Mouse (Mus musculus) forebrain, embryonic 14.5 days (tissue): ENCODE measurements at regions not wholly inside any gene's neighbourhood (a gene's known extent, or its start where the extent isn't known, plus 50 kb on each side); places are given as distances from the start of the nearest gene placed in this dataset.

Experiments
- ATAC-seq: fragments of 200-750 bp; cut with Nextera tagmentation; 2 replicates; pipeline ENCODE4 v1.8.0; 2017; ENCODE audit warnings: mild to moderate bottlenecking, moderate library complexity
- DNase-seq: peaks from one replicate; pipeline ENCODE4 v3.0.0-alpha.2; 2015; ENCODE audit warnings: low spot score
- H3K27ac ChIP-seq: fragments of 300-500 bp; sonication (generic); 2 replicates; pipeline ENCODE4 v1.5.1; 2014; ENCODE audit warnings: low read depth, mild to moderate bottlenecking, control low read depth, low read length, moderate library complexity
- H3K27me3 ChIP-seq: fragments of 300-500 bp; sonication (generic); replicated peaks from 2 replicates; pipeline ENCODE4 v1.6.1; 2014; ENCODE audit warnings: low read length, control low read depth, mixed read lengths; ENCODE audit not compliant: control insufficient read depth, insufficient read depth
- H3K36me3 ChIP-seq: fragments of 300-500 bp; sonication (generic); 2 replicates; pipeline ENCODE4 v1.6.1; 2014; ENCODE audit warnings: low read length, control low read depth; ENCODE audit not compliant: control insufficient read depth, insufficient read depth
- H3K4me1 ChIP-seq: fragments of 300-500 bp; sonication (generic); 2 replicates; pipeline ENCODE4 v1.6.1; 2014; ENCODE audit warnings: antibody characterized with exemption, low read length, control low read depth; ENCODE audit not compliant: control insufficient read depth, insufficient read depth
- H3K4me2 ChIP-seq: fragments of 300-500 bp; sonication (generic); 2 replicates; pipeline ENCODE4 v1.6.1; 2014; ENCODE audit warnings: mild to moderate bottlenecking, control low read depth, low read length
- H3K4me3 ChIP-seq: fragments of 300-500 bp; sonication (generic); 2 replicates; pipeline ENCODE4 v1.5.1; 2014; ENCODE audit warnings: low read depth, low read length, control low read depth
- H3K9ac ChIP-seq: fragments of 300-500 bp; sonication (generic); 2 replicates; pipeline ENCODE4 v1.6.1; 2014; ENCODE audit warnings: mild to moderate bottlenecking, low read length, control low read depth, moderate library complexity
- H3K9me3 ChIP-seq: fragments of 300-500 bp; sonication (generic); replicated peaks from 2 replicates; pipeline ENCODE4 v1.6.1; 2016; ENCODE audit warnings: low read length, control low read depth, mixed read lengths; ENCODE audit not compliant: control insufficient read depth
- WGBS: fragments of 180-500 bp; shearing (Covaris S2); extraction: QIAGEN DNeasy Blood & Tissue Kit; methylation state at CpG from one replicate; pipeline ENCODE4 v1.1.7; 2014; 5-methylcytosine and 5-hydroxymethylcytosine counted together

GRCm38 (mm10) chr8:25463532-25463931 is 639.4 kb upstream of the Adam5 start:
- H3K4me2 ChIP-seq: peak overlapping the region; percentile 6; the same call in 1 of the 2 replicates
- 9% methylated on average over 9 of the region's 9 CpGs for WGBS
- no peaks in the 10 kb centered on the region for H3K36me3 ChIP-seq
- peak overlapping the region; percentile 61 for H3K27ac ChIP-seq
- ATAC-seq (peak; percentile 38; the same call in 1 of the 2 replicates), DNase-seq (peak; percentile 95)
- H3K4me1 ChIP-seq: peaks cover 37% of the 10 kb centered on the region
- H3K9ac ChIP-seq: no peak overlapping the region
- H3K4me3 ChIP-seq: no peak overlapping the region
- H3K9me3 ChIP-seq: no peaks in the 10 kb centered on the region
- no peaks in the 10 kb centered on the region for H3K27me3 ChIP-seq

GRCm38 (mm10) chr8:25462492-25462891 is 638.3 kb upstream of the Adam5 start:
- Histone ChIP-seq H3K4me2 (no peak overlapping the region), H3K4me3 (no peak overlapping the region), H3K4me1 (peaks cover 34% of the 10 kb centered on the region), H3K27ac (no peak overlapping the region; the same call in 1 of the 2 replicates), H3K9me3 (no peaks in the 10 kb centered on the region), H3K9ac (no peak overlapping the region), H3K27me3 (no peaks in the 10 kb centered on the region), H3K36me3 (no peaks in the 10 kb centered on the region)
- DNase-seq (peak; percentile 72), ATAC-seq (no peak)
- 4% methylated on average over 4 of the region's 4 CpGs for WGBS

GRCm38 (mm10) chr8:25455644-25456043 is 631.5 kb upstream of the Adam5 start:
- no peaks in the 10 kb centered on the region for H3K27me3 ChIP-seq
- no peaks in the 10 kb centered on the region for H3K4me1 ChIP-seq
- no peak overlapping the region for H3K4me3 ChIP-seq
- no peak overlapping the region for H3K27ac ChIP-seq
- 68% methylated on average over 6 of the region's 6 CpGs for WGBS
- H3K9ac ChIP-seq: no peak overlapping the region
- H3K4me2 ChIP-seq: no peak overlapping the region
- DNase-seq (no peak), ATAC-seq (no peak)
- H3K9me3 ChIP-seq: no peaks in the 10 kb centered on the region
- no peaks in the 10 kb centered on the region for H3K36me3 ChIP-seq

- Histone ChIP-seq H3K36me3 (no peaks in the 10 kb centered on the region), H3K27ac (no peak overlapping the region), H3K27me3 (no peaks in the 10 kb centered on the region), H3K9me3 (no peaks in the 10 kb centered on the region), H3K4me3 (no peak overlapping the region), H3K4me2 (no peak overlapping the region), H3K9ac (no peak overlapping the region), H3K4me1 (no peaks in the 10 kb centered on the region)
- ATAC-seq (no peak), DNase-seq (no peak)
- WGBS: 53% methylated on average over 1 of the region's 1 CpGs
Observed at GRCm38 (mm10) chr8:25454972-25455371, 630.8 kb upstream of the Adam5 start.

GRCm38 (mm10) chr8:25453826-25454225 is 629.7 kb upstream of the Adam5 start:
- Histone ChIP-seq H3K4me2 (no peak overlapping the region), H3K9me3 (no peaks in the 10 kb centered on the region), H3K36me3 (no peaks in the 10 kb centered on the region), H3K4me3 (no peak overlapping the region), H3K9ac (no peak overlapping the region), H3K27ac (no peak overlapping the region), H3K27me3 (no peaks in the 10 kb centered on the region), H3K4me1 (no peaks in the 10 kb centered on the region)
- DNase-seq: no peak
- 95% methylated on average over 9 of the region's 9 CpGs for WGBS
- ATAC-seq: no peak

GRCm38 (mm10) chr8:25450544-25450943 is 626.4 kb upstream of the Adam5 start:
- no peaks in the 10 kb centered on the region for H3K36me3 ChIP-seq
- ATAC-seq (no peak), DNase-seq (no peak)
- H3K4me2 ChIP-seq: no peak overlapping the region
- H3K4me3 ChIP-seq: no peak overlapping the region
- no peak overlapping the region for H3K9ac ChIP-seq
- no peaks in the 10 kb centered on the region for H3K4me1 ChIP-seq
- no peak overlapping the region for H3K27ac ChIP-seq
- H3K27me3 ChIP-seq: no peaks in the 10 kb centered on the region
- no peaks in the 10 kb centered on the region for H3K9me3 ChIP-seq

GRCm38 (mm10) chr8:25449590-25449989 is 625.4 kb upstream of the Adam5 start:
- no peaks in the 10 kb centered on the region for H3K9me3 ChIP-seq
- no peak for DNase-seq
- H3K4me2 ChIP-seq: no peak overlapping the region
- no peak overlapping the region for H3K27ac ChIP-seq
- 89% methylated on average over 4 of the region's 4 CpGs for WGBS
- H3K4me3 ChIP-seq: no peak overlapping the region
- ATAC-seq: no peak
- H3K27me3 ChIP-seq: no peaks in the 10 kb centered on the region
- no peaks in the 10 kb centered on the region for H3K4me1 ChIP-seq
- H3K9ac ChIP-seq: no peak overlapping the region
- no peaks in the 10 kb centered on the region for H3K36me3 ChIP-seq

GRCm38 (mm10) chr8:25447900-25448299 is 623.7 kb upstream of the Adam5 start:
- ATAC-seq (no peak), DNase-seq (no peak)
- 94% methylated on average over 4 of the region's 4 CpGs for WGBS
- Histone ChIP-seq H3K27me3 (no peaks in the 10 kb centered on the region), H3K36me3 (no peaks in the 10 kb centered on the region), H3K4me3 (no peak overlapping the region), H3K4me2 (no peak overlapping the region), H3K9me3 (no peaks in the 10 kb centered on the region), H3K27ac (no peak overlapping the region), H3K4me1 (no peaks in the 10 kb centered on the region), H3K9ac (no peak overlapping the region)

GRCm38 (mm10) chr8:25445968-25446367 is 621.8 kb upstream of the Adam5 start:
- Histone ChIP-seq H3K4me1 (no peaks in the 10 kb centered on the region), H3K4me3 (no peak overlapping the region), H3K9me3 (no peaks in the 10 kb centered on the region), H3K4me2 (no peak overlapping the region), H3K27ac (no peak overlapping the region), H3K9ac (no peak overlapping the region), H3K36me3 (no peaks in the 10 kb centered on the region), H3K27me3 (no peaks in the 10 kb centered on the region)
- ATAC-seq (no peak), DNase-seq (no peak)
- 86% methylated on average over 1 of the region's 1 CpGs for WGBS
